Mouse (Mus musculus) liver, postnatal 0 days (tissue): Measurements from ENCODE around the gene Gal3st2. TPM values are rescaled to one million over a fixed set of nuclear protein-coding genes. Genes with fewer than 3 reads are reported as not detected.
"Not testable (repeated sequence)": the region's sequence is repeated elsewhere in the genome, so short reads cannot be mapped to it uniquely, and the experiment has no call there.

Experiments
- ATAC-seq: fragments of 200-750 bp; cut with Nextera tagmentation; 2 replicates; pipeline ENCODE4 v1.8.0; 2017; ENCODE audit warnings: mild to moderate bottlenecking, moderate library complexity
- DNase-seq: peaks from one replicate; pipeline ENCODE4 v3.0.0-alpha.2; 2016
- H3K27ac ChIP-seq: fragments of 300-500 bp; sonication (generic); 2 replicates; pipeline ENCODE4 v1.5.1; 2014; ENCODE audit warnings: antibody characterized with exemption, moderate library complexity, mild to moderate bottlenecking, low read depth
- H3K27me3 ChIP-seq: fragments of 300-500 bp; sonication (generic); 2 replicates; pipeline ENCODE4 v1.6.1; 2014; ENCODE audit warnings: low read length, control low read depth, mixed read lengths; ENCODE audit not compliant: insufficient read depth
- H3K36me3 ChIP-seq: fragments of 300-500 bp; sonication (generic); replicated peaks from 2 replicates; pipeline ENCODE4 v1.6.1; 2014; ENCODE audit warnings: mild to moderate bottlenecking, control low read depth, low read length, moderate library complexity, mixed read lengths; ENCODE audit not compliant: insufficient read depth
- H3K4me1 ChIP-seq: fragments of 300-500 bp; sonication (generic); 2 replicates; pipeline ENCODE4 v1.6.1; 2014; ENCODE audit warnings: antibody characterized with exemption, mild to moderate bottlenecking, control low read depth; ENCODE audit not compliant: insufficient read depth
- H3K4me2 ChIP-seq: fragments of 300-500 bp; sonication (generic); 2 replicates; pipeline ENCODE4 v1.6.1; 2014; ENCODE audit warnings: low read depth, mild to moderate bottlenecking, low read length, moderate library complexity, mixed read lengths
- H3K4me3 ChIP-seq: fragments of 300-500 bp; sonication (generic); 2 replicates; pipeline ENCODE4 v1.5.1; 2014; ENCODE audit warnings: low read depth, low read length
- H3K9ac ChIP-seq: fragments of 300-500 bp; sonication (generic); replicated peaks from 2 replicates; pipeline ENCODE4 v1.6.1; 2014; ENCODE audit warnings: mild to moderate bottlenecking, moderate library complexity
- H3K9me3 ChIP-seq: fragments of 300-500 bp; sonication (generic); 2 replicates; pipeline ENCODE4 v1.6.1; 2016; ENCODE audit warnings: mild to moderate bottlenecking, control low read depth, low read length, mixed read lengths
- WGBS: fragments of 180-500 bp; shearing (Covaris S2); extraction: QIAGEN DNeasy Blood & Tissue Kit; methylation state at CpG from one replicate; pipeline ENCODE4 v1.1.7; 2014; ENCODE audit not compliant: insufficient replicate concordance; 5-methylcytosine and 5-hydroxymethylcytosine counted together
- polyA plus RNA-seq: library from polyadenylated mRNA; unstranded; fragments of >200 nt; fragmentation: Nextera tagmentation; extraction: Ambion mirVana; gene quantifications from 2 replicates; pipeline ENCODE4 v1.2.1, GENCODE M21; 2015

The Gal3st2 gene
- polyA plus RNA-seq, 1 experiment from 2014 or later, result 0.06 TPM

DNA sequence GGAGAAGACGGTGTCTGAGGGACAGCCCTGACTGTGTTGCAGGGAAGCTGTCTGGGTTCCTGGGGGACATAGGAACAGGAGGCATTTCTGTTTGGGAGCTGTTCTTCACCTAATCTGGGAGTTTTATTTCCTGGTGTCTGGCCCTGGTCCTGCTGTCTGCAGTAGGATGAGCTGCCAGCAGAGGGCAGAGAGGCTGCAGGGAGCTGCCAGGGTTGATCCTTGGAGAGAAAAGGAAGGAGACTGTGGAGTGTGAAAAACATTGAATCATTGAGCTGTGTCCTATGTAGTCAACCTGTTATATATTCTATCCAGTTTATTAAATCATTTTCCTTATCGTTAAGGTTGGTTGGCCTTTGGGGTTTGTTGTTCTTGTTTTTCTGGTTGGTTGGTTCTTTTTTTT is 50.8 kb downstream of the Gal3st2 start:
- ATAC-seq, result not testable (repeated sequence)

DNA sequence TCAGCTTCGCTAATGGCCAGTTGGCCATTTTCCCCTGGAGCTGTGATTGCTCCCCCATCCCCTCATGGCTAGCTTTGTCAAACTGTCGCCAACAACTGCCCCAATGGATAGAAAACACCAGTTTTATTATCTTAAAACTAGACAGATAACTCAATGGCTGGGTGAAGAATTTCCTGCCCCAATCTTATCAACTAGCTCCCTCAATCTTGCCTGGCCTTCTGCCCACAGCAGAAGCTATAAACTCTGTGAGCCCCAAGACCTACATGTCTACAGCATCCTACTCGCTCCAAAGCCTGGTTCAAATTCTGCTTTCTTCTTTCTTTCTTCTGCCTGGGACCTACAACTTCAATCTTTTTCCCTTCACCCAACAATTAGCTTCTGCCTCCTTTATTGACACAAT is 56.1 kb downstream of the Gal3st2 start:
- not testable (repeated sequence) for H3K27me3 ChIP-seq

More for the DNA sequence above, 50.8 kb downstream of the Gal3st2 start:
- not testable (repeated sequence) for H3K4me1 ChIP-seq, H3K9ac ChIP-seq, H3K4me2 ChIP-seq, DNase-seq, H3K36me3 ChIP-seq, H3K27ac ChIP-seq, H3K27me3 ChIP-seq, H3K4me3 ChIP-seq, H3K9me3 ChIP-seq
- WGBS, result no CpG with 5 or more reads among the region's 2 CpGs

DNA sequence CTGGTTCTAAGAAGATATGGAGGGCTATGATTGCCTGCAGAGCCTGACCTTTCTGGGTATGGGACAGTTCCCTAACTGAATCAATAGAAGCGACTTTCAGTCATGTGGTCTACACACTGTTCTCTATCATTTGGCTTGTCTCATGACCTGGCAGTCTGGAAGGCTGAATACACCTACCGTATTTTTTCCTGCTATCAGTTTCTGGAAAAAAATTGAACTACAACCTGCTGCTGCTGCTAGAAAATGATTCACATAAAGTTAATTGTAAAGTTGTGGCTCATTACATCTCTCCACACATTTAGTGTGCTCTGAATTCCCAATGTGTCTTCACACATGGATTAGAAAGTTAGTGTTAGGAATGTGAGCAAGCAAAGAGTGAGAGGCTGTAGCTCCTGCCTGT is 56.9 kb downstream of the Gal3st2 start, which contains the start of gene Gal3st2b:
Gene Gal3st2b, plus strand, starts transcription at position 301 of the 400 bp plus-strand sequence.
- not testable (repeated sequence) for H3K4me1 ChIP-seq, H3K36me3 ChIP-seq, H3K27ac ChIP-seq, ATAC-seq, H3K9ac ChIP-seq, H3K9me3 ChIP-seq, H3K4me2 ChIP-seq, DNase-seq, H3K27me3 ChIP-seq, H3K4me3 ChIP-seq
- 70% methylated on average over 2 of the region's 2 CpGs for whole genome bisulfite sequencing

More for the DNA sequence above, 56.1 kb downstream of the Gal3st2 start:
- H3K4me1 ChIP-seq, H3K27ac ChIP-seq, H3K36me3 ChIP-seq, H3K9me3 ChIP-seq, H3K4me3 ChIP-seq, ATAC-seq, H3K4me2 ChIP-seq, H3K9ac ChIP-seq, DNase-seq: not testable (repeated sequence)
- WGBS, result 66% methylated on average over 3 of the region's 3 CpGs

DNA sequence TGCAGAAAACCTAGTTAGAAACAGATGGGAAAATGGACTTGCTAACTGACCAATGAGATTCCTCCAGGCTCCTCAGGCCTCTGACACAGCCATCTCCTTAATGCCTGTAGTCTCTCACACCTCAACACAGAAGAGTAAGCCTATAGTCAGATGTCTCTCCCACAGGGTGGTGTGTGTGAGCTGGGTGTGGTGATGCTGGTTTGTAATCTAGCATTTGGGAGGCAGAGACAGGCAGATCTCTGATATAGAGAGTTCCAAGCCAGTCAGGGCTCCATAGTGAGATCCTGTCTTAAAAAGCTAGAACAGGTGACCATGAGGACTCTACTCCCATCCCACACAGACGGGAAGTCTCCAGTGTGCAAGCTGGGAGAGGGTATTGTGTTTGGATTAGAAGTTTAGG is 57.7 kb downstream of the Gal3st2 start:
- ATAC-seq, H3K4me1 ChIP-seq, H3K27me3 ChIP-seq, H3K9me3 ChIP-seq, H3K4me3 ChIP-seq, H3K27ac ChIP-seq, DNase-seq, H3K4me2 ChIP-seq, H3K9ac ChIP-seq, H3K36me3 ChIP-seq: not testable (repeated sequence)
- 67% methylated on average over 1 of the region's 1 CpGs for WGBS

DNA sequence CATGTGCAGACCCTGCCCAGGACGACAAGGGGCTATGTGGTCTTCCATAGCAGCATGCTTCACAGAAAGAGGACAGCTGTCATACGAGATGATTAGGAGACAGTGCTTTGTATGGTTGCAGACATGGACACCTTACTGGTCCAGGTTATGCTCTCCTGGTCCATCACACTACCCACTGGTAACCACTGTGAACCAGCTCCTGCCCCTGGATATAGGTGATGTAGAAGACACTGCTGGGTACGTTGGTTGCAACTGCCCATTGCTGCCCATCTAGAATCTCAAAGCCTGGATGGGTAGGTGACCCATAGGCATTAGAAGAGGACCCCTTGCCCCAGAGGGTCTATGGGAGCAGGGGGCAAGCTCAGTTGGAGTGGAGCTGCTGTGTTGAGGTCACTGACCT is 58.2 kb downstream of the Gal3st2 start:
- WGBS, result 65% methylated on average over 3 of the region's 3 CpGs
- H3K4me3 ChIP-seq, H3K27me3 ChIP-seq, ATAC-seq, H3K27ac ChIP-seq, H3K4me1 ChIP-seq, H3K36me3 ChIP-seq, H3K9ac ChIP-seq, DNase-seq, H3K4me2 ChIP-seq, H3K9me3 ChIP-seq: not testable (repeated sequence)

DNA sequence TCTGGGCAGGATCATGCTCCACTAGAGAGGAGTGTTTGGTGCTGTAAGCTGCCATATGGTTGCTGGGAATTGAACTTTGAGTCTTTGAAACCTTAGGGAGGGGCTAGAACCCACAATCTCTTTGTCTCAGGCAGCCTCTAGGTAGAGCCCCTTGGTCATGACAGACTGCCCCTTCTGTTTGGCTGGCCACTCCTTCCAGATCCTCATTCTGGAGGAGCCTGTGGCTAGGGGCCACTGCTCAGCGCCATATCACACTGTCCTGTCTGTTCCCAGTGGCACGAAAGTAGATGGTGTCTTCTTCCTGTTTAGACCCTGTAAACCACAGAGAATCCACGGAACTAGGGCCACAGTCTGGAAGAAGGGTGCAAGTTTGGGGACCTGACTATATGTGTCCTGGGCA is 61.5 kb downstream of the Gal3st2 start:
- H3K36me3 ChIP-seq, H3K27ac ChIP-seq, H3K4me2 ChIP-seq, H3K9ac ChIP-seq, H3K4me3 ChIP-seq, DNase-seq, ATAC-seq, H3K27me3 ChIP-seq, H3K4me1 ChIP-seq, H3K9me3 ChIP-seq: not testable (repeated sequence)
- 62% methylated on average over 3 of the region's 3 CpGs for WGBS

DNA sequence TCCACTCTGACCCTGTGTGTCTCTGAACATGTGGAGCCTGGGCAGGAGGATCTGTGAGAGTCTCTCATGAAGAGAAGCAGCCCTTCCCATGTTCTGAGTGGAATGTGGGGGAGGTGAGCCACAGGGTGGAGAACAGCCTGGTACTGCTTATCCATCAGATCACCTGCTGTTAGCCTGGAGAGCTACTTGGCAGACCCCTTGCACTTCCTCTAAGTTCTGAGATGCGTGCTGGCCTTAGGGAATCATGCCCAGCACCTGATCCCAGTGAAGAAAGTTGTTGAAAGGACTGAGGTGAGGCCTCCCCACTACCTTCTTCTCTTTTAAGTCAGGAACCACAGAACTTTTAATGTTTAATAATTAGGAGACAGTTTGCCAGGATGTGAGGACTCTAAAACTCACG is 62.0 kb downstream of the Gal3st2 start:
- not testable (repeated sequence) for H3K4me1 ChIP-seq, H3K4me3 ChIP-seq, H3K4me2 ChIP-seq, ATAC-seq, DNase-seq, H3K9ac ChIP-seq, H3K36me3 ChIP-seq, H3K9me3 ChIP-seq, H3K27me3 ChIP-seq, H3K27ac ChIP-seq
- WGBS, result 21% methylated on average over 2 of the region's 2 CpGs

Other genes starting within 250 kb of the Gal3st2 start
- 39.6 and 41.3 TPM in 2 replicates for gene Stk25, start 202.6 kb upstream of the Gal3st2 start, polyA plus RNA-seq
- 6.8 and 7.2 TPM in 2 replicates for gene Bok, start 175.6 kb upstream of the Gal3st2 start, polyA plus RNA-seq
- gene Atg4b, start 109.8 kb upstream of the Gal3st2 start, polyA plus RNA-seq, result 48.9 and 51.6 TPM in 2 replicates
- 13.0 TPM in 2 replicates for gene Thap4, start 106.4 kb upstream of the Gal3st2 start, polyA plus RNA-seq
- gene Dtymk, start 59.4 kb upstream of the Gal3st2 start, polyA plus RNA-seq, result 73.3 and 78.9 TPM in 2 replicates
- gene Ing5, start 57.3 kb upstream of the Gal3st2 start, polyA plus RNA-seq, result 4.6 and 5.7 TPM in 2 replicates
- gene D2hgdh, start 36.4 kb upstream of the Gal3st2 start, polyA plus RNA-seq, result 4.3 and 5.7 TPM in 2 replicates
- not detected in 2 replicates for gene Gal3st2b, start 57.0 kb downstream of the Gal3st2 start, polyA plus RNA-seq
- gene Gal3st2c, start 129.2 kb downstream of the Gal3st2 start, polyA plus RNA-seq, result not detected in 2 replicates
- gene Neu4, start 159.1 kb downstream of the Gal3st2 start, polyA plus RNA-seq, result not detected in 2 replicates
- gene Pdcd1, start 191.2 kb downstream of the Gal3st2 start, polyA plus RNA-seq, result 0.15 TPM in 2 replicates